Mouse (Mus musculus): Measurements from ENCODE around the gene Elovl4. TPM values are rescaled to one million over a fixed set of nuclear protein-coding genes. Genes with fewer than 3 reads are reported as not detected.

Elovl4 gene
- total RNA-seq (2021): 10 to 100 TPM; 61.5 to 65.1 TPM
- long read RNA-seq, transcript Elovl4-201 (6 exons, 3,001 nt): major isoform, 100 of 110 reads
- long read RNA-seq, partial matches to known transcripts: 1 of 110 reads
- long read RNA-seq, other reads (novel, unspliced or antisense): 9 of 110 reads

- DNase-seq (ENCODE audit: low spot score in 2 of 2): peak; percentile 86 to 91
Measured at GRCm38 (mm10) chr9:83805977-83806815, at the start of gene Elovl4. Elovl4 (minus strand) TSS chr9:83806277.

- no peak for DNase-seq (ENCODE audit: low spot score in 2 of 2)
Measured at GRCm38 (mm10) chr9:83852464-83852863, 46.4 kb upstream of the Elovl4 start.

DNA sequence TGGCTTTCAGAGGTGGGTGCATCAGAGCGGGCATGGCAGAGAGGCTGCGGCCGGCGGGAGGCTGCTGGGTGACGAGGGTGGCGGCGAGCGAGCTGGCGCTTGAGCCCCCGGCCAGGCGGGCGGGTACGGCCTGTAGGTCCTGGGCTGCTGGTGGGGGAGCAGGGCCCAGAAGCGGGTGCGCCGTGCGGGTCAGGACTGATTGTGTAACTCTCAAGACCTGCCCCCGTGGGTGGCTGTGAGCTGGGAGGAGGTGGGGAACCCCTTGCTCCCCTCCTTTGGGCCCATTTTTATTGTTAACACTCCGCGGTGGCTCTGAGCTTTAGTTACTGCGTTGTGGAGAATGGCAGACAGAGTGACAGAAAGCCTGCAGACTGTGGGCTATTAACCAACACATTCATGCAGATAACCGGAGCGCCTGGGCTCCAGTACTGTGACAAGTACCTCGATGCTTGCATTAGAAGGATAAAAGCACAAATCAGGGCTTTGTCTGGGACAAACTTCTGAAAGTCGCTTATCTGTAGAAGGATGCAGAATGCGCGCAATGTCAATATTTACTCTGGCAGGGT, 28.8 kb upstream of the Elovl4 start:
- no peak for DNase-seq (ENCODE audit: low spot score in 2 of 2)

- DNase-seq (ENCODE audit: low spot score in 2 of 2): peak; percentile 85 to 93
Measured at GRCm38 (mm10) chr9:83833811-83834747, 28.0 kb upstream of the Elovl4 start, which contains the start of gene Ttk. Ttk (plus strand) TSS chr9:83834689.

DNA sequence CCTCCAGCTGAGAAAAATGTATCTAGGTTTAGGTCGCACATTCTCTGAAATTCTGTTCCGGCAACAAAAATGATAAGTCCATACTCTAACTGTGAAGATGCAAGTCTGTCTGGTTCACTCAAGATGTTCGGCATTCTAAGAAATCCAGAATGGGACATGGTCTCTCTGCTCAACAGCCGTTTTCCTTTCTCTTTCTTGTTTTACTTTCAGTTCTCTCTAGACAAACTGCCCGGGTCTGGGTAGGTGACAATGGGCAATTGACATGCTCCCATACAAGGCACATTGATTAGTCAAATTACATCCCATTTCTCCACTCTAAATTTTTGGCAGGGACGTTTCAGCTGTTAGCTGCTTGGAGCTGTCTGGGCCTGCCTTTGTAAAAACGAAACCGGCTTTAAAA, 25.1 kb upstream of the Elovl4 start:
- no peak for DNase-seq (ENCODE audit: low spot score in 2 of 2)

DNA sequence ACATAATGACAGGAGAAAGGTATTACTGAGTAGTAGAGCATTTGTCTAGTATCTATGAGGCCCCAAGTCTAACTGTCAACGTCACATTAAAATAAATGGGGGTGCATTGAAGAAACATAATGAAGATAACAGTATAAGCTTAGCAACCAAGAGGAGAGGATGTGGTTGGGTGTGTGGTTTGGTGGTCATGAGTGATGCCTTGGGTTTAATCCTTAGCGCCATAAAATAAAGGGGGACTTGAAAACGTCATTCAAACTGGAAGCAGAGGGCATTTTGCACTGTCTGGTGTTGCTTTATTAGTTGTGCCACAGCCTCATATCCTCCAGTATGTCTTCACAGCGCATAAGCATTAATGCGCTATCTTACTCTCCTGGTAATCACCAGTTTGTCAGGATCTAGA, 23.8 kb upstream of the Elovl4 start:
- no peak for DNase-seq (ENCODE audit: low spot score in 2 of 2)

DNA sequence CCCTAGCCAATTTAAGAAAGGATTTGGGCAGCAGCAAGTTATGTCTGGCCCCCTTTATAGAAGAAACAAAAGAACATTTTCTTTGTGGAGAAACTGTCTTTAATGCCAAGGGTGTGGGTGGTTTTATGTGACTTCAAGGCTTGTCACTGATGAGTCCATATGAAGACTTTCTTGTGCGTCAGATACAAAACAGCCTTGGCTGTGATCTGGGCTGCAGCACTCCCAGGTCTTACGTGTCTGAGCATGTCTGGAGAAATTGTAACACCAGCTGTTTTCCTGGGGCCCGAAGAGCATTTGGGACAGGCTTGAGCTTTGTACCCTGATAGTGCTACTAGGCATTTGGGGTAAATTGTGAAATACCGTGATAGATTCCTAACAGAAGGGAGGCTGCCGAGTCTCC, 16.8 kb upstream of the Elovl4 start:
- no peak for DNase-seq (ENCODE audit: low spot score in 2 of 2)

DNA sequence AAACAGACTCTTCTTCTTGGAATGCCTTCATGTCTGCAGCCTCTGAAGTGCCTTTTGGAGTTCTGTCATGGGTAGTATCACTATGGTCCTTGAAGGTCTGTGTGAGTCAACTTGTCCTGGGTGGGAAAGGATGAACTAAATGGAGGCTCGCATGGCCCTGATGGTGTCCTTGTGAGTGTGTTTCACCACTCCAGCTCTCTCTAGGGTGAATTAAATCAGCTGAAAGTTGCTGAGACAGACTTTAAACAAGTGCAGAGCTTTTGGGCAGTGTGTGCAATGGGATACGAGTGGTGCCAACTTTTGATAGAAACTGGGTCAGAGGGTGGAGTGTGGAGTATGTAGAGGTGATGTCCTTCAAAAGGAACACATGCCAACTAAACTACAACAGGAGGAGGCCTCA, 14.9 kb upstream of the Elovl4 start:
- no peak for DNase-seq (ENCODE audit: low spot score in 2 of 2)

- DNase-seq (ENCODE audit: low spot score in 2 of 2): no peak
Measured at GRCm38 (mm10) chr9:83819188-83819587, 13.1 kb upstream of the Elovl4 start.

DNA sequence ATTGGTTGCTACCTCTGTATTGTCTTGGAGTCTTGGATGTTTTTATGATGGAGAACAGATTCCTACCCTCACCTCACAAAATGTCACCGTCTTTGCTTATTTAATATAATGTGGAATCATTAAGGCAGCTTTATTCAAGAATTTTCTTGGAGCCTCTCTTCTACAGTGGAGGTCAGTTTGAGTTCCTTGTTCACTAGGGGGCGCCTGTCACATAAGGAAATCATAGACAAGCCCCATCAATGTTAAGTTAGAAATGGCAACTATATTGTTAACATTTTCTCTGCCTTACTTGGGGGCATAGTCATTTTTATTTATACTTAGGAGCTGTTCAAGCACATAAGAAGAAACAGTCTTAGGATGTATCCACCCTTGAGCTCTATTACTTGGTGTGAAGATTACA, 1.5 kb upstream of the Elovl4 start:
- peak in 1 of 2 experiments; percentile 76 for DNase-seq (ENCODE audit: low spot score in 2 of 2)

DNA sequence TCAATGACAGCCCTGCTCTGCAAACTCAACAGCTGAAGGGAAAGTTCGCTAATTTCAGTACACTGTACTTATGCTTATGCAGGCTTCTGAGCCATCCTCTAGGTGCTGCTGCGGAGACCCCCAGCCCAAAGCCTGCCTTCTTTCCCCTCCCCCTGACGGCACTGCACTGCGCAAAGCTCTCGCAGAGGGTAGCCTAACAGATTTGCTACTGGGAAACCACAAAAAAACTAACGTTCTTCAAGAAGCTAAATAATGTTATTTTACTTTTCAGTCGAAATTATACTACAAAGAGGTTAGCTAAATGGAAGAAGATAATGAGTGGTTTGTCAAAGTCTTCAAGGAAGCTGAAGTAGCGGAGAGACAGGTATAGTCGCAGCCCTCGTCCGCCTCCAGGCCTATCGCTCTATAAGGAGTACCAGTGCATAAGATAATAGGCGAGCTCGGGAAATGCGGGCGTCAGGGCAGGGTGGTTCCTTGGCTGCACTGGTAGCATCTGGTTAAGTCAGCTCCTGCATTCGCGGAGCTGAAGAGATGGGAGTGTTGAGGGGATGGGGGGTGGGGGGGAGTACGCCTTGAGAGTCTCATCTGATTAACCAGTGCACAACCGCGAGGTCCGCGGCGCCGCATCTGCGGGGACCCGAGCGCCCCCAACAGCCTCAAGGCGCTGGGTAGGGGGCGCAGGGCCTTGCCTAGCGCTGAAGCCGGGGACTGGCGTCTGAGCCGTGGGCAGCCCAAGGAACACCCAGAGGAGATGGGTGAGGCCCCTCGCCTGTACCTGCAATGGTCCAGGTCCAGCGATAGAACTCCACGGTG, 707 bp downstream of the Elovl4 start:
- peak in 1 of 2 experiments; percentile 33 for DNase-seq (ENCODE audit: low spot score in 2 of 2)

- no peak for DNase-seq (ENCODE audit: low spot score in 2 of 2)
Measured at GRCm38 (mm10) chr9:83804341-83804740, 1.7 kb downstream of the Elovl4 start.

DNA sequence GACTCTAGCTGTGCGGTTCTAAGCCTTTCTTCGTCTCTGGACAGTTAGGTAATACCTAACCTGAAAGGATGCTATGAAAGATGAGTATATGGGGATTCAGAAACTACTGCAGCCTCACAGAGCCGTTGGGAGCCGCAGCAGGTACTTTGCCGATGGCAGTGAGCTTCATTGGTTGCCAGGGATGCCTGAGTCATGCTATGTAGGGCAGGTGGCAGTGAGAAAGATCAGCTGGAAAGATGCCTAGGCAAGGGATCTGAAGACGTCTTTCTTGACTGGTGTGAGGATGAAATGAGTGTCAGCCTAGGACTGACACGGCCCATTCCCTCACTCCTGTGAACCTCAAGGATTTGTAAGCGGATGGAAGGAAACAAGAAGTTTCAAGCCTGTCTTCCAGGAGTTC, 8.2 kb downstream of the Elovl4 start:
- DNase-seq (ENCODE audit: low spot score in 2 of 2): no peak

GRCm38 (mm10) chr9:83796875-83797274, 9.2 kb downstream of the Elovl4 start:
- no peak for DNase-seq (ENCODE audit: low spot score in 2 of 2)

- no peak for DNase-seq (ENCODE audit: low spot score in 2 of 2)
Measured at GRCm38 (mm10) chr9:83789326-83789725, 16.8 kb downstream of the Elovl4 start.

DNA sequence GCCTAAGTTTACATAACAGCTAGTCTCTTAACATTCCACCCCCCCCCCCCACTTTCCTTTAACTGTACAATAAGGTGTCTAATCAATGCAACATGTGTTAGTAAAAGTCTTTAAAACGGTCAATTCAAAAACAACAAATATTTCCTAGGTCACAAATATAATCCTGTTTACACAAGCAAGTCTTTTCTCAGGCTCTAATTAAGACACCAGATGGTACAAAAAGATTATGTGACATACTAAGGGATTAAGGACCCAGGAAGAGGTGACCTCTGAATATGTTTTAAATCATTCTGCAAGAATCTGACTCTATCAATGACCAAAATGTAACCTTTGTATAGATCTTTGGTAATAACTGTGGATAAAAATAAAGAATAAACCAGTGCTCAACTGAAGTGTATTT, 20.6 kb downstream of the Elovl4 start:
- no peak for DNase-seq (ENCODE audit: low spot score in 2 of 2)

- peak in 1 of 2 experiments; percentile 53 for DNase-seq (ENCODE audit: low spot score in 2 of 2)
Measured at GRCm38 (mm10) chr9:83778317-83778960, 27.6 kb downstream of the Elovl4 start.

DNA sequence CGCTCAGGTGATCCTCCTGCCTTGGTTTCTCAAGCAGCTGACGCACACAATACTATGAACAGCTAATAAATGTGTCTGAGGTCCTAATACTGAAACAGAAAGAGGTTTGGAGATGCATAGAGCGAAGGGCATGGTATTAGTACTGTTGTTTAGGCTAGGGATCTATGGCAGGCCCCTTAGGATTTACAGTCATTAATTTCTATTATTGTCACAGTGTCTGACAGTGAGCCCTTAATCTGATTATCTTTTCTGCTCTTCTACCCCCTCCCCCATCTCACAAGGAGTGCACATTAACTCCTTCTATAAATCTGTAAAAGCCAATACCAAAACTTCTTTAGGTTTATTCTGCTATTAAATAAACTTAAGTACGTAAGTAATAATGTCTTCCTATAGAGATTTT, 44.8 kb downstream of the Elovl4 start:
- no peak for DNase-seq (ENCODE audit: low spot score in 2 of 2)

DNA sequence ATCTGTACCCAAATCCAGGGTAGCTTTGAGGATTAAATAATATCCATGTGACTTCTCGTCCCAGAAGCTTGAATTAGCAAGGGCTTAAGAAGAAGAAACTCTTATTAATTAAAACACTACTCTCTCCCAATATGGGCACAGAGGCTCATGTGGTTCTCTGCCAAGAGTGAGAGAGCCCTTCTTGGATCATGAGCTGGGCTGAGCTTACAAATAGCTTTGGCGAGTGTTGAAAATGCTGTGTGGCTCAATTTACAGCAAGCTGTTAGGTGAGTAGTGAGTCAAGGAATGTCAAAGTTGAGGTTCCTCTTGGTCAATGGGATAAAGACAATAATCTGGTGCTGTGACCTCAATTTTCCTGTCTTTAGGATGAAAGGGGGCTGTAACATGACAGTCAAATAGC, 74.2 kb downstream of the Elovl4 start:
- DNase-seq (ENCODE audit: low spot score in 2 of 2): no peak

DNA sequence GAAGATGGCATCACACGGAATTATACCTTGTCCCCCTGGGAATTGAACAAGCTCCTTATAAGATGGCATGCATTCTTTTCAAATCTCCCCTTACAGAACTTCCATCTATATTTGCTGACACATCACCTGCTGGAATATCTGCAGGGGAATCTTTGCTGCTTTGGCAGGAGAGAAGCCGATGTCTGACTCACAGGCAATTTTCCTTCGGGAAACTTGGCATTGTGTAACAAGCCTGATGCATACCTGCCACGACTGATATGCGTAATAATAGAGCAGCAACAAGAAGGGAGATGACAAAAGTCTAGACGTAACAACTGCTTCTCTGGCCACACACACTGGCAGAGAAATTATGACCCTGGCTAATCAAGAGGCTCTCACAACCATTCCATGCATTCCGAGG, 75.2 kb downstream of the Elovl4 start:
- DNase-seq (ENCODE audit: low spot score in 2 of 2): no peak
